Mouse (Mus musculus) MEL (cell line): ENCODE data around the gene Plcg2. TPM values are rescaled to one million over a fixed set of nuclear protein-coding genes. Genes with fewer than 3 reads are reported as not detected.

Experiments
- DNase-seq: peaks from one replicate; pipeline ENCODE4 v3.0.0; 2011; ENCODE audit warnings: low read depth, low spot score
- H3K27ac ChIP-seq: 2 replicates; pipeline ENCODE4 v1.5.1; 2012; ENCODE audit warnings: low read depth, mild to moderate bottlenecking, control low read depth, low read length, moderate library complexity; ENCODE audit not compliant: control insufficient read depth
- H3K27me3 ChIP-seq, 2 experiments: fragments of 150-350 bp in 1 of 2; sonication (generic) in 1 of 2; 2 replicates each; pipeline ENCODE4 v1.6.1; 2012; ENCODE audit warnings: low read length in 2 of 2, mild to moderate bottlenecking in 2 of 2, improper control_type of control experiment in 1 of 2, moderate library complexity in 1 of 2; ENCODE audit not compliant: insufficient read depth in 2 of 2, control insufficient read depth in 1 of 2
- H3K36me3 ChIP-seq, 2 experiments: 2 replicates each; pipeline ENCODE4 v1.6.1; 2012 to 2014; ENCODE audit warnings: low read length in 2 of 2, improper control_type of control experiment in 1 of 2, inconsistent platforms in 1 of 2, mild to moderate bottlenecking in 1 of 2; ENCODE audit not compliant: insufficient read depth in 2 of 2, control insufficient read depth in 1 of 2
- H3K4me1 ChIP-seq, 2 experiments: fragments of 150-350 bp in 1 of 2; sonication (generic) in 1 of 2; 2 replicates each; pipeline ENCODE4 v1.6.1; 2012; ENCODE audit warnings: low read length in 2 of 2, improper control_type of control experiment in 1 of 2, mild to moderate bottlenecking in 1 of 2; ENCODE audit not compliant: insufficient read depth in 2 of 2, control insufficient read depth in 1 of 2
- H3K4me3 ChIP-seq, 2 experiments: fragments of 150-350 bp in 1 of 2; sonication (generic) in 1 of 2; 2 replicates each; pipeline ENCODE4 v1.5.1; 2012; ENCODE audit warnings: low read depth in 2 of 2, low read length in 2 of 2, mild to moderate bottlenecking in 2 of 2, moderate library complexity in 2 of 2, control low read depth in 1 of 2, improper control_type of control experiment in 1 of 2; ENCODE audit not compliant: control insufficient read depth in 1 of 2, insufficient read depth in 1 of 2
- H3K79me2 ChIP-seq: 2 replicates; pipeline ENCODE4 v1.6.1; 2012; ENCODE audit warnings: mild to moderate bottlenecking, low read length, moderate library complexity; ENCODE audit not compliant: control insufficient read depth, poor library complexity, insufficient read depth
- H3K9ac ChIP-seq: 2 replicates; pipeline ENCODE4 v1.6.1; 2012; ENCODE audit warnings: low read depth, mild to moderate bottlenecking, control low read depth, low read length, moderate library complexity; ENCODE audit not compliant: control insufficient read depth, poor library complexity, severe bottlenecking
- H3K9me3 ChIP-seq: fragments of 150-350 bp; sonication (generic); replicated peaks from 2 replicates; pipeline ENCODE4 v1.6.1; 2012; ENCODE audit warnings: mild to moderate bottlenecking, low read length, improper control_type of control experiment, moderate library complexity; ENCODE audit not compliant: insufficient read depth
- CHD2 ChIP-seq: IDR thresholded peaks from 2 replicates; pipeline ENCODE4 v1.6.1; 2011; ENCODE audit warnings: low read length, improper control_type of control experiment
- CTCF ChIP-seq, 3 experiments: IDR thresholded peaks in 2 of 3; conservative IDR thresholded peaks in 1 of 3; 2 replicates each; pipeline ENCODE4 v1.5.1; 2011 to 2012; ENCODE audit warnings: low read length in 3 of 3, low read depth in 2 of 3, mild to moderate bottlenecking in 2 of 3, improper control_type of control experiment in 1 of 3, inconsistent platforms in 1 of 3, mixed read lengths in 1 of 3, moderate library complexity in 1 of 3; ENCODE audit not compliant: control insufficient read depth in 1 of 3, insufficient read depth in 1 of 3, poor library complexity in 1 of 3, severe bottlenecking in 1 of 3
- E2F4 ChIP-seq: IDR thresholded peaks from 2 replicates; pipeline ENCODE4 v1.6.1; 2011; ENCODE audit warnings: low read depth, low read length, improper control_type of control experiment, borderline replicate concordance
- ELF1 ChIP-seq: IDR thresholded peaks from 2 replicates; pipeline ENCODE4 v1.6.1; 2014; ENCODE audit warnings: low read depth, mild to moderate bottlenecking, inconsistent platforms, low read length, improper control_type of control experiment, moderate library complexity
- EP300 ChIP-seq, 2 experiments: IDR thresholded peaks; 2 replicates each; pipeline ENCODE4 v1.6.1; 2011; ENCODE audit warnings: improper control_type of control experiment in 2 of 2, low read length in 2 of 2, low read depth in 1 of 2, mild to moderate bottlenecking in 1 of 2
- GABPA ChIP-seq: IDR thresholded peaks from 2 replicates; pipeline ENCODE4 v1.6.1; 2012; ENCODE audit warnings: low read depth, mild to moderate bottlenecking, inconsistent platforms, low read length, improper control_type of control experiment, moderate library complexity
- GATA1 ChIP-seq: IDR thresholded peaks from 2 replicates; pipeline ENCODE4 v1.6.1; 2011; ENCODE audit warnings: low read depth, low read length, improper control_type of control experiment
- HCFC1 ChIP-seq: IDR thresholded peaks from 2 replicates; pipeline ENCODE4 v1.6.1; 2012; ENCODE audit warnings: low read depth, mild to moderate bottlenecking, inconsistent platforms, low read length, improper control_type of control experiment, moderate library complexity
- MAZ ChIP-seq: IDR thresholded peaks from 2 replicates; pipeline ENCODE4 v1.6.1; 2012; ENCODE audit warnings: low read depth, mild to moderate bottlenecking, inconsistent platforms, low read length, improper control_type of control experiment
- MEF2A ChIP-seq: IDR thresholded peaks from 2 replicates; pipeline ENCODE4 v1.6.1; 2014; ENCODE audit warnings: low read depth, mild to moderate bottlenecking, inconsistent platforms, low read length, improper control_type of control experiment; ENCODE audit not compliant: poor library complexity, insufficient replicate concordance, severe bottlenecking; ENCODE audit errors: extremely low read depth
- NELFE ChIP-seq: IDR thresholded peaks from 2 replicates; pipeline ENCODE4 v1.6.1; 2011; ENCODE audit warnings: low read depth, low read length, improper control_type of control experiment
- RAD21 ChIP-seq: IDR thresholded peaks from 2 replicates; pipeline ENCODE4 v1.6.1; 2011; ENCODE audit warnings: mild to moderate bottlenecking, low read depth, low read length, improper control_type of control experiment
- RCOR1 ChIP-seq: IDR thresholded peaks from 2 replicates; pipeline ENCODE4 v1.6.1; 2012; ENCODE audit warnings: low read depth, mild to moderate bottlenecking, inconsistent platforms, low read length, improper control_type of control experiment
- TAL1 ChIP-seq: IDR thresholded peaks from 2 replicates; pipeline ENCODE4 v1.6.1; 2012; ENCODE audit warnings: mild to moderate bottlenecking, inconsistent platforms, low read length, moderate library complexity, mixed read lengths
- TBP ChIP-seq: IDR thresholded peaks from 2 replicates; pipeline ENCODE4 v1.8.0; 2011; ENCODE audit warnings: low read depth, low read length, improper control_type of control experiment
- UBTF ChIP-seq: IDR thresholded peaks from 2 replicates; pipeline ENCODE4 v1.6.1; 2012; ENCODE audit warnings: low read depth, mild to moderate bottlenecking, inconsistent platforms, low read length, improper control_type of control experiment, moderate library complexity, borderline replicate concordance; ENCODE audit not compliant: insufficient read depth
- USF1 ChIP-seq: IDR thresholded peaks from 2 replicates; pipeline ENCODE4 v1.6.1; 2014; ENCODE audit warnings: low read depth, mild to moderate bottlenecking, inconsistent platforms, low read length, improper control_type of control experiment, moderate library complexity
- USF2 ChIP-seq, 2 experiments: IDR thresholded peaks; 2 replicates each; pipeline ENCODE4 v1.6.1; 2011 to 2012; ENCODE audit warnings: improper control_type of control experiment in 2 of 2, low read length in 2 of 2, borderline replicate concordance in 1 of 2, inconsistent platforms in 1 of 2, low read depth in 1 of 2, mild to moderate bottlenecking in 1 of 2; ENCODE audit not compliant: insufficient read depth in 1 of 2
- ZC3H11A ChIP-seq: IDR thresholded peaks from 2 replicates; pipeline ENCODE4 v1.6.1; 2012; ENCODE audit warnings: low read depth, mild to moderate bottlenecking, inconsistent platforms, low read length, improper control_type of control experiment
- ZKSCAN1 ChIP-seq: IDR thresholded peaks from 2 replicates; pipeline ENCODE4 v1.6.1; 2012; ENCODE audit warnings: low read depth, mild to moderate bottlenecking, inconsistent platforms, low read length, improper control_type of control experiment, moderate library complexity
- polyA plus RNA-seq, 2 experiments: library from polyadenylated mRNA; stranded (reverse) in 1 of 2; unstranded in 1 of 2; fragments of >175 nt in 1 of 2; fragments of >200 nt in 1 of 2; gene quantifications; 2 replicates each; pipeline versions ENCODE4 v1.2.1 to v1.2.4; 2012; ENCODE audit warnings: low replicate concordance in 2 of 2, low read depth in 1 of 2; ENCODE audit not compliant: insufficient read length in 2 of 2, insufficient read depth in 1 of 2, missing spikeins in 1 of 2
- total RNA-seq: library from RNA; depleted of rRNA; stranded (reverse); fragments of 300-350 nt; gene quantifications from 2 replicates; pipeline ENCODE4 v1.2.3, GENCODE M21; 2012

Plcg2 gene
- total and polyA plus RNA-seq, 3 experiments: 21.0 to 78.7 (median 23.3) TPM

- no peaks in the 10 kb centered on the region for H3K27me3 ChIP-seq
- DNase-seq: no peak
- TF ChIP-seq CHD2 (no peak), NELFE (no peak), TBP (no peak), UBTF (no peak), GATA1 (no peak), MEF2A (no peak), TAL1 (no peak), E2F4 (no peak), CTCF (IDR thresholded peaks at IDR 0.05 in 2 of 3, conservative IDR thresholded peaks at IDR 0.05 in 1 of 3; ENCODE audit: control insufficient read depth in 1 of 3, insufficient read depth in 1 of 3, low read depth in 2 of 3, low read length in 3 of 3, poor library complexity in 1 of 3, severe bottlenecking in 1 of 3) (no peak), ZC3H11A (no peak), RAD21 (no peak), EP300 (IDR thresholded peaks at IDR 0.05; ENCODE audit: low read depth in 1 of 2, low read length in 2 of 2) (no peak), ZKSCAN1 (no peak), ELF1 (no peak), MAZ (no peak), HCFC1 (no peak), USF2 (IDR thresholded peaks at IDR 0.05; ENCODE audit: borderline replicate concordance in 1 of 2, insufficient read depth in 1 of 2, low read depth in 1 of 2, low read length in 2 of 2) (no peak), RCOR1 (no peak), USF1 (no peak)
- TF ChIP-seq, all 39 proteins: peak for 0
- no peaks in the 10 kb centered on the region for H3K9me3 ChIP-seq
- H3K4me1 ChIP-seq: no peaks in the 10 kb centered on the region
- no peaks in the 10 kb centered on the region for H3K36me3 ChIP-seq
- H3K9ac ChIP-seq: no peak overlapping the region
- no peak overlapping the region for H3K4me3 ChIP-seq
- no peak overlapping the region for H3K27ac ChIP-seq
- H3K79me2 ChIP-seq: no peaks in the 10 kb centered on the region
Observed at GRCm38 (mm10) chr8:117527983-117528382, 29.9 kb downstream of the Plcg2 start.

- H3K79me2 ChIP-seq: no peaks in the 10 kb centered on the region
- no peaks in the 10 kb centered on the region for H3K9me3 ChIP-seq
- H3K27ac ChIP-seq: no peak overlapping the region
- no peaks in the 10 kb centered on the region for H3K4me1 ChIP-seq
- no peaks in the 10 kb centered on the region for H3K27me3 ChIP-seq
- no peak overlapping the region for H3K9ac ChIP-seq
- H3K36me3 ChIP-seq: no peaks in the 10 kb centered on the region
- no peak overlapping the region for H3K4me3 ChIP-seq
- no peak for DNase-seq
- TF ChIP-seq GABPA: no peak
- TF ChIP-seq, all 39 proteins: peak for 0
Observed at GRCm38 (mm10) chr8:117529177-117529576, 31.1 kb downstream of the Plcg2 start.
